11 mouse cellular contexts compared by ENCODE assay signal in genomic region chr10:40351156-40351555, GRCm38 (mm10). TPM values are rescaled to one million over a fixed set of nuclear protein-coding genes. Genes with fewer than 3 reads are reported as not detected.
DNase-seq lines count a peak whose midpoint lies in the region; ATAC-seq and TF ChIP-seq lines count a peak whose summit lies in the region.
"Had no signal": no experiment of that assay in that cellular context is flagged by ENCODE, and none has a peak within 500 bp of the region (broad histone marks: within the 10 kb centered on the region; RNA-seq: fewer than 3 reads in every experiment).

No protein-coding gene starts in this region.

- TF ChIP-seq CTCF in layer of hippocampus, adult 2 months (conservative IDR thresholded peaks at IDR 0.05) = no peak

- H3K4me2 ChIP-seq in forebrain, embryonic 16.5 days (ENCODE audit: low read length) = peak overlapping the region; percentile 77
- H3K4me2 ChIP-seq in midbrain, embryonic 13.5 days (replicated peaks) = peak overlapping the region; percentile 79

- H3K9me3 ChIP-seq in embryonic facial prominence, embryonic 10.5 days = no peaks in the 10 kb centered on the region
- no peaks in the 10 kb centered on the region for H3K9me3 ChIP-seq in forebrain, embryonic 16.5 days (ENCODE audit: control insufficient read depth, low read length)
- no peaks in the 10 kb centered on the region for H3K9me3 ChIP-seq in midbrain, embryonic 13.5 days

- no peak overlapping the region for H3K9ac ChIP-seq in forebrain, embryonic 16.5 days (replicated peaks; ENCODE audit: low read depth, low read length)
- peak overlapping the region; percentile 36; the same call in 1 of the 2 replicates for H3K9ac ChIP-seq in midbrain, embryonic 13.5 days (replicated peaks)

- peaks cover 20% of the 10 kb centered on the region for H3K4me1 ChIP-seq in embryonic facial prominence, embryonic 10.5 days
- peaks cover 22% of the 10 kb centered on the region for H3K4me1 ChIP-seq in forebrain, embryonic 16.5 days (replicated peaks; ENCODE audit: control insufficient read depth, insufficient read depth, low read length)
- peaks cover 25% of the 10 kb centered on the region for H3K4me1 ChIP-seq in midbrain, embryonic 13.5 days (replicated peaks)

- no peak for DNase-seq in layer of hippocampus, adult 2 months (ENCODE audit: low spot score in 2 of 2)
- DNase-seq in layer of hippocampus, adult 9-10 months (ENCODE audit: low spot score) = no peak
- no peak for DNase-seq in embryonic facial prominence, embryonic 10.5 days (ENCODE audit: low spot score)
- no peak for DNase-seq in thymus, postnatal 14 days
- no peak for DNase-seq in urinary bladder, postnatal 25 days (ENCODE audit: low spot score)
- DNase-seq in testis, postnatal 10 days (ENCODE audit: low spot score) = no peak
- DNase-seq: kidney, postnatal 14 days; retina, postnatal 1 day; thymus, postnatal 4 days had no signal

- 68% methylated on average over 4 of the region's 4 CpGs for WGBS in embryonic facial prominence, embryonic 10.5 days
- WGBS in forebrain, embryonic 16.5 days = 36% methylated on average over 4 of the region's 4 CpGs
- 63% methylated on average over 4 of the region's 4 CpGs for WGBS in midbrain, embryonic 13.5 days

- no peak for ATAC-seq in forebrain, embryonic 16.5 days
- ATAC-seq in midbrain, embryonic 13.5 days = no peak

- H3K36me3 ChIP-seq in embryonic facial prominence, embryonic 10.5 days (replicated peaks) = no peaks in the 10 kb centered on the region
- no peaks in the 10 kb centered on the region for H3K36me3 ChIP-seq in forebrain, embryonic 16.5 days (ENCODE audit: control insufficient read depth, insufficient read depth)
- no peaks in the 10 kb centered on the region for H3K36me3 ChIP-seq in midbrain, embryonic 13.5 days

- H3K4me3 ChIP-seq in layer of hippocampus, adult 2 months = peak overlapping the region; percentile 98
- peak overlapping the region; percentile 92 for H3K4me3 ChIP-seq in embryonic facial prominence, embryonic 10.5 days
- peak overlapping the region; percentile 95; the same call in 1 of the 2 replicates for H3K4me3 ChIP-seq in forebrain, embryonic 16.5 days (replicated peaks; ENCODE audit: low read length)
- H3K4me3 ChIP-seq in midbrain, embryonic 13.5 days (replicated peaks) = peak overlapping the region; percentile 95

- H3K27me3 ChIP-seq in embryonic facial prominence, embryonic 10.5 days (replicated peaks; ENCODE audit: low read depth, poor library complexity, severe bottlenecking) = no peaks in the 10 kb centered on the region
- H3K27me3 ChIP-seq in forebrain, embryonic 16.5 days (replicated peaks; ENCODE audit: control insufficient read depth, insufficient read depth, low read length) = no peaks in the 10 kb centered on the region
- H3K27me3 ChIP-seq in midbrain, embryonic 13.5 days = no peaks in the 10 kb centered on the region

- peak overlapping the region; percentile 92 for H3K27ac ChIP-seq in layer of hippocampus, adult 2 months
- H3K27ac ChIP-seq in embryonic facial prominence, embryonic 10.5 days (replicated peaks) = no peak overlapping the region
- H3K27ac ChIP-seq in forebrain, embryonic 16.5 days (ENCODE audit: low read length) = no peak overlapping the region
- no peak overlapping the region for H3K27ac ChIP-seq in midbrain, embryonic 13.5 days

RNA-seq across cellular contexts. Expression of gene Cdk19, which starts 11.8 kb away (rescaled TPM):
- total RNA-seq in layer of hippocampus, adult 2 months (2021) = 10 to 100 TPM; 34.4 to 34.6 TPM
- polyA plus RNA-seq in embryonic facial prominence, embryonic 10.5 days (2016; fragmentation: Nextera tagmentation; extraction: Ambion mirVana) = 6.0 and 7.8 TPM in 2 replicates
- 19.6 and 23.9 TPM in 2 replicates for polyA plus RNA-seq in forebrain, embryonic 16.5 days (2015; fragmentation: Nextera tagmentation; extraction: Ambion mirVana)
- polyA plus RNA-seq in midbrain, embryonic 13.5 days (2015; fragmentation: Nextera tagmentation; extraction: Ambion mirVana) = 8.1 and 10.3 TPM in 2 replicates

RNA-seq across cellular contexts. Expression of gene Amd1, which starts 49.2 kb away (rescaled TPM):
- 10 to 100 TPM; 81.6 to 83.1 TPM for total RNA-seq in layer of hippocampus, adult 2 months (2021)
- polyA plus RNA-seq in embryonic facial prominence, embryonic 10.5 days (2016; fragmentation: Nextera tagmentation; extraction: Ambion mirVana) = 86.8 and 91.6 TPM in 2 replicates
- polyA plus RNA-seq in forebrain, embryonic 16.5 days (2015; fragmentation: Nextera tagmentation; extraction: Ambion mirVana) = 46.3 and 47.0 TPM in 2 replicates
- polyA plus RNA-seq in midbrain, embryonic 13.5 days (2015; fragmentation: Nextera tagmentation; extraction: Ambion mirVana) = 40.4 and 40.8 TPM in 2 replicates
